Mouse (Mus musculus) E14TG2a.4 (cell line): ENCODE measurements at regions not wholly inside any gene's neighbourhood (a gene's known extent, or its start where the extent isn't known, plus 50 kb on each side); places are given as distances from the start of the nearest gene placed in this dataset.

Experiments used
- CTCF ChIP-seq: conservative IDR thresholded peaks from 2 replicates; pipeline ENCODE4 v1.5.1; 2014; ENCODE audit warnings: low read length
- POU5F1 ChIP-seq: IDR thresholded peaks from 2 replicates; pipeline ENCODE4 v1.6.1; 2014; ENCODE audit warnings: low read length, borderline replicate concordance

- no peak for TF ChIP-seq CTCF
- no peak for TF ChIP-seq POU5F1
Observed at GRCm38 (mm10) chr12:28357764-28358163, 194.4 kb downstream of the Dcdc2c start.
